Mouse (Mus musculus) MEL (cell line): ENCODE measurements around the gene Gm49396. TPM values are rescaled to one million over a fixed set of nuclear protein-coding genes. Genes with fewer than 3 reads are reported as not detected.
A peak's percentile ranks its signal among the peaks of the same experiment; 100 is the strongest.

Source experiments
- DNase-seq: peaks from one replicate; pipeline ENCODE4 v3.0.0; 2011; ENCODE audit warnings: low read depth, low spot score
- H3K27ac ChIP-seq: 2 replicates; pipeline ENCODE4 v1.5.1; 2012; ENCODE audit warnings: low read depth, mild to moderate bottlenecking, control low read depth, low read length, moderate library complexity; ENCODE audit not compliant: control insufficient read depth
- H3K27me3 ChIP-seq, 2 experiments: fragments of 150-350 bp in 1 of 2; sonication (generic) in 1 of 2; 2 replicates each; pipeline ENCODE4 v1.6.1; 2012; ENCODE audit warnings: low read length in 2 of 2, mild to moderate bottlenecking in 2 of 2, improper control_type of control experiment in 1 of 2, moderate library complexity in 1 of 2; ENCODE audit not compliant: insufficient read depth in 2 of 2, control insufficient read depth in 1 of 2
- H3K36me3 ChIP-seq, 2 experiments: 2 replicates each; pipeline ENCODE4 v1.6.1; 2012 to 2014; ENCODE audit warnings: low read length in 2 of 2, improper control_type of control experiment in 1 of 2, inconsistent platforms in 1 of 2, mild to moderate bottlenecking in 1 of 2; ENCODE audit not compliant: insufficient read depth in 2 of 2, control insufficient read depth in 1 of 2
- H3K4me1 ChIP-seq, 2 experiments: fragments of 150-350 bp in 1 of 2; sonication (generic) in 1 of 2; 2 replicates each; pipeline ENCODE4 v1.6.1; 2012; ENCODE audit warnings: low read length in 2 of 2, improper control_type of control experiment in 1 of 2, mild to moderate bottlenecking in 1 of 2; ENCODE audit not compliant: insufficient read depth in 2 of 2, control insufficient read depth in 1 of 2
- H3K4me3 ChIP-seq, 2 experiments: fragments of 150-350 bp in 1 of 2; sonication (generic) in 1 of 2; 2 replicates each; pipeline ENCODE4 v1.5.1; 2012; ENCODE audit warnings: low read depth in 2 of 2, low read length in 2 of 2, mild to moderate bottlenecking in 2 of 2, moderate library complexity in 2 of 2, control low read depth in 1 of 2, improper control_type of control experiment in 1 of 2; ENCODE audit not compliant: control insufficient read depth in 1 of 2, insufficient read depth in 1 of 2
- H3K79me2 ChIP-seq: 2 replicates; pipeline ENCODE4 v1.6.1; 2012; ENCODE audit warnings: mild to moderate bottlenecking, low read length, moderate library complexity; ENCODE audit not compliant: control insufficient read depth, poor library complexity, insufficient read depth
- H3K9ac ChIP-seq: 2 replicates; pipeline ENCODE4 v1.6.1; 2012; ENCODE audit warnings: low read depth, mild to moderate bottlenecking, control low read depth, low read length, moderate library complexity; ENCODE audit not compliant: control insufficient read depth, poor library complexity, severe bottlenecking
- H3K9me3 ChIP-seq: fragments of 150-350 bp; sonication (generic); replicated peaks from 2 replicates; pipeline ENCODE4 v1.6.1; 2012; ENCODE audit warnings: mild to moderate bottlenecking, low read length, improper control_type of control experiment, moderate library complexity; ENCODE audit not compliant: insufficient read depth
- CHD2 ChIP-seq: IDR thresholded peaks from 2 replicates; pipeline ENCODE4 v1.6.1; 2011; ENCODE audit warnings: low read length, improper control_type of control experiment
- E2F4 ChIP-seq: IDR thresholded peaks from 2 replicates; pipeline ENCODE4 v1.6.1; 2011; ENCODE audit warnings: low read depth, low read length, improper control_type of control experiment, borderline replicate concordance
- ELF1 ChIP-seq: IDR thresholded peaks from 2 replicates; pipeline ENCODE4 v1.6.1; 2014; ENCODE audit warnings: low read depth, mild to moderate bottlenecking, inconsistent platforms, low read length, improper control_type of control experiment, moderate library complexity
- ETS1 ChIP-seq: IDR thresholded peaks from 2 replicates; pipeline ENCODE4 v1.6.1; 2012; ENCODE audit warnings: low read depth, mild to moderate bottlenecking, inconsistent platforms, low read length, improper control_type of control experiment, moderate library complexity
- GABPA ChIP-seq: IDR thresholded peaks from 2 replicates; pipeline ENCODE4 v1.6.1; 2012; ENCODE audit warnings: low read depth, mild to moderate bottlenecking, inconsistent platforms, low read length, improper control_type of control experiment, moderate library complexity
- GATA1 ChIP-seq: IDR thresholded peaks from 2 replicates; pipeline ENCODE4 v1.6.1; 2011; ENCODE audit warnings: low read depth, low read length, improper control_type of control experiment
- HCFC1 ChIP-seq: IDR thresholded peaks from 2 replicates; pipeline ENCODE4 v1.6.1; 2012; ENCODE audit warnings: low read depth, mild to moderate bottlenecking, inconsistent platforms, low read length, improper control_type of control experiment, moderate library complexity
- JUND ChIP-seq: IDR thresholded peaks from 2 replicates; pipeline ENCODE4 v1.6.1; 2011; ENCODE audit warnings: low read depth, mild to moderate bottlenecking, improper control_type of control experiment, low read length
- MAX ChIP-seq: IDR thresholded peaks from 2 replicates; pipeline ENCODE4 v1.6.1; 2011; ENCODE audit warnings: low read length, improper control_type of control experiment
- MAZ ChIP-seq: IDR thresholded peaks from 2 replicates; pipeline ENCODE4 v1.6.1; 2012; ENCODE audit warnings: low read depth, mild to moderate bottlenecking, inconsistent platforms, low read length, improper control_type of control experiment
- MEF2A ChIP-seq: IDR thresholded peaks from 2 replicates; pipeline ENCODE4 v1.6.1; 2014; ENCODE audit warnings: low read depth, mild to moderate bottlenecking, inconsistent platforms, low read length, improper control_type of control experiment; ENCODE audit not compliant: poor library complexity, insufficient replicate concordance, severe bottlenecking; ENCODE audit errors: extremely low read depth
- MXI1 ChIP-seq: IDR thresholded peaks from 2 replicates; pipeline ENCODE4 v1.6.1; 2011; ENCODE audit warnings: mild to moderate bottlenecking, low read depth, low read length, improper control_type of control experiment
- MYB ChIP-seq: IDR thresholded peaks from 2 replicates; pipeline ENCODE4 v1.6.1; 2011; ENCODE audit warnings: mild to moderate bottlenecking, low read depth, low read length, improper control_type of control experiment
- MYC ChIP-seq: IDR thresholded peaks from 2 replicates; pipeline ENCODE4 v1.6.1; 2011; ENCODE audit warnings: low read depth, mild to moderate bottlenecking, low read length, improper control_type of control experiment, moderate library complexity
- NELFE ChIP-seq: IDR thresholded peaks from 2 replicates; pipeline ENCODE4 v1.6.1; 2011; ENCODE audit warnings: low read depth, low read length, improper control_type of control experiment
- NRF1 ChIP-seq: IDR thresholded peaks from 2 replicates; pipeline ENCODE4 v1.6.1; 2014; ENCODE audit warnings: low read depth, mild to moderate bottlenecking, inconsistent platforms, low read length, improper control_type of control experiment, moderate library complexity; ENCODE audit not compliant: poor library complexity, insufficient read depth, severe bottlenecking
- POLR2AphosphoS2 ChIP-seq: IDR thresholded peaks from 2 replicates; pipeline ENCODE4 v1.6.1; 2011; ENCODE audit warnings: low read length, improper control_type of control experiment
- POLR2AphosphoS5 ChIP-seq: IDR thresholded peaks from 2 replicates; pipeline ENCODE4 v1.6.1; 2012; ENCODE audit warnings: low read depth, borderline replicate concordance, mild to moderate bottlenecking, inconsistent platforms, low read length, moderate library complexity, mixed read lengths
- RCOR1 ChIP-seq: IDR thresholded peaks from 2 replicates; pipeline ENCODE4 v1.6.1; 2012; ENCODE audit warnings: low read depth, mild to moderate bottlenecking, inconsistent platforms, low read length, improper control_type of control experiment
- SIN3A ChIP-seq: IDR thresholded peaks from 2 replicates; pipeline ENCODE4 v1.6.1; 2012; ENCODE audit warnings: low read length, improper control_type of control experiment, inconsistent platforms
- SMC3 ChIP-seq: IDR thresholded peaks from 2 replicates; pipeline ENCODE4 v1.6.1; 2011; ENCODE audit warnings: low read depth, low read length, improper control_type of control experiment
- TAL1 ChIP-seq: IDR thresholded peaks from 2 replicates; pipeline ENCODE4 v1.6.1; 2012; ENCODE audit warnings: mild to moderate bottlenecking, inconsistent platforms, low read length, moderate library complexity, mixed read lengths
- TBP ChIP-seq: IDR thresholded peaks from 2 replicates; pipeline ENCODE4 v1.8.0; 2011; ENCODE audit warnings: low read depth, low read length, improper control_type of control experiment
- TCF12 ChIP-seq: IDR thresholded peaks from 2 replicates; pipeline ENCODE4 v1.6.1; 2014; ENCODE audit warnings: low read depth, mild to moderate bottlenecking, inconsistent platforms, low read length, improper control_type of control experiment, moderate library complexity
- UBTF ChIP-seq: IDR thresholded peaks from 2 replicates; pipeline ENCODE4 v1.6.1; 2012; ENCODE audit warnings: low read depth, mild to moderate bottlenecking, inconsistent platforms, low read length, improper control_type of control experiment, moderate library complexity, borderline replicate concordance; ENCODE audit not compliant: insufficient read depth
- USF1 ChIP-seq: IDR thresholded peaks from 2 replicates; pipeline ENCODE4 v1.6.1; 2014; ENCODE audit warnings: low read depth, mild to moderate bottlenecking, inconsistent platforms, low read length, improper control_type of control experiment, moderate library complexity
- USF2 ChIP-seq, 2 experiments: IDR thresholded peaks; 2 replicates each; pipeline ENCODE4 v1.6.1; 2011 to 2012; ENCODE audit warnings: improper control_type of control experiment in 2 of 2, low read length in 2 of 2, borderline replicate concordance in 1 of 2, inconsistent platforms in 1 of 2, low read depth in 1 of 2, mild to moderate bottlenecking in 1 of 2; ENCODE audit not compliant: insufficient read depth in 1 of 2
- ZC3H11A ChIP-seq: IDR thresholded peaks from 2 replicates; pipeline ENCODE4 v1.6.1; 2012; ENCODE audit warnings: low read depth, mild to moderate bottlenecking, inconsistent platforms, low read length, improper control_type of control experiment
- ZKSCAN1 ChIP-seq: IDR thresholded peaks from 2 replicates; pipeline ENCODE4 v1.6.1; 2012; ENCODE audit warnings: low read depth, mild to moderate bottlenecking, inconsistent platforms, low read length, improper control_type of control experiment, moderate library complexity
- ZNF384 ChIP-seq: IDR thresholded peaks from 2 replicates; pipeline ENCODE4 v1.6.1; 2012; ENCODE audit warnings: low read depth, mild to moderate bottlenecking, inconsistent platforms, low read length, improper control_type of control experiment
- polyA plus RNA-seq, 2 experiments: library from polyadenylated mRNA; stranded (reverse) in 1 of 2; unstranded in 1 of 2; fragments of >175 nt in 1 of 2; fragments of >200 nt in 1 of 2; gene quantifications; 2 replicates each; pipeline versions ENCODE4 v1.2.1 to v1.2.4; 2012; ENCODE audit warnings: low replicate concordance in 2 of 2, low read depth in 1 of 2; ENCODE audit not compliant: insufficient read length in 2 of 2, insufficient read depth in 1 of 2, missing spikeins in 1 of 2
- total RNA-seq: library from RNA; depleted of rRNA; stranded (reverse); fragments of 300-350 nt; gene quantifications from 2 replicates; pipeline ENCODE4 v1.2.3, GENCODE M21; 2012

Gm49396 gene
- total and polyA plus RNA-seq, 3 experiments: 1.9 to 4.2 TPM; not detected in 1

- Histone ChIP-seq H3K4me3 (peak within 1 kb of the TSS; percentile 50 to 51), H3K27ac (peak within 1 kb of the TSS; percentile 82), H3K36me3 (peaks cover 0 to 6% of the 10 kb centered on the region in 2 experiments; a peak in 2 of 4 replicates), H3K9me3 (no peaks in the 10 kb centered on the region), H3K27me3 (no peaks in the 10 kb centered on the region), H3K9ac (peak within 1 kb of the TSS; percentile 79), H3K4me1 (peaks cover 2 to 13% of the 10 kb centered on the region in 2 experiments; a peak in 3 of 4 replicates), H3K79me2 (no peaks in the 10 kb centered on the region; the same call in 1 of the 2 replicates)
- TF ChIP-seq SMC3: no peak
- TF ChIP-seq CHD2: no peak
- DNase-seq: peak; percentile 39
Measured at GRCm38 (mm10) chr7:30598786-30599185, 35.6 kb downstream of the Gm49396 start, which contains the start of gene Zbtb32. Gene Zbtb32 (minus strand): TSS chr7:30598909.

DNA sequence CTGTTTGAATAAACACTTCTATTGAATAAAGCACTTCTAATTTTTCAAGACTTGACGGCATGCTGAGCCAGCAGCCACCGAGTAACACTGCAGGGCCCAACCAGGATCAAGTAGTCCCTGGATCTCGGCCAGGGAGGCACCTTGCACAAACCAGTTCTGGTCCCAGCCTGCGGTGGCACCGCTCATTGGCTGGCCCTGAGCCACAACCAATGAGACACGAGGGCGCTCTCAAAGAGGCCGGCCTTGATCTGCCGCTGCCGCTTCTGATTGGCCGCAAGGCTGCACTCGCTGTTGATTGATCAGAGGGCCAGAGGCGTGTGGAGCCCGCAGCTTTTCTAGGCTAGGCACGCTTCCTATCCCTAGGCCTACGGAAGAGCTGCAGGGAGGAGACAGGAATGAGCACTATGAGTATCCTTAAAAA is 36.8 kb downstream of the Gm49396 start:
- H3K27ac ChIP-seq: peak overlapping the region; percentile 84
- H3K9ac ChIP-seq: peak overlapping the region; percentile 82
- H3K4me1 ChIP-seq: peaks cover 0 to 7% of the 10 kb centered on the region in 2 experiments; a peak in 2 of 4 replicates
- peak overlapping the region; percentile 73 to 77 for H3K4me3 ChIP-seq
- peaks cover 0 to 4% of the 10 kb centered on the region in 2 experiments; a peak in 2 of 4 replicates for H3K36me3 ChIP-seq
- no peaks in the 10 kb centered on the region for H3K27me3 ChIP-seq
- H3K9me3 ChIP-seq: no peaks in the 10 kb centered on the region
- peak; percentile 100 for DNase-seq
- no peaks in the 10 kb centered on the region; the same call in 1 of the 2 replicates for H3K79me2 ChIP-seq
- TF ChIP-seq UBTF (no peak), MXI1 (peak; percentile 73), MAX (peak; percentile 65), SMC3 (no peak), MEF2A (no peak), E2F4 (no peak), TCF12 (no peak), ETS1 (0 out of 2 replicates have a peak, but pooled peaks have one; percentile 18), ZKSCAN1 (no peak), NRF1 (0 out of 2 replicates have a peak, but pooled peaks have one; percentile 12), TAL1 (no peak), USF1 (0 out of 2 replicates have a peak, but pooled peaks have one; percentile 14), GATA1 (no peak; the same call in 1 of the 2 replicates), MYC (peak; percentile 77), ZC3H11A (no peak), RCOR1 (0 out of 2 replicates have a peak, but pooled peaks have one; percentile 32), POLR2AphosphoS2 (peak; percentile 82), MAZ (peak; percentile 47; the same call in 1 of the 2 replicates), TBP (peak; percentile 30; the same call in 1 of the 2 replicates), USF2 (IDR thresholded peaks at IDR 0.05; ENCODE audit: borderline replicate concordance in 1 of 2, insufficient read depth in 1 of 2, low read depth in 1 of 2, low read length in 2 of 2) (no peak), ZNF384 (no peak), ELF1 (no peak), SIN3A (peak; percentile 88), CHD2 (peak; percentile 64), NELFE (peak; percentile 77), HCFC1 (peak; percentile 70), JUND (no peak), MYB (no peak), GABPA (no peak), POLR2AphosphoS5 (no peak)
